Mouse (Mus musculus): ENCODE results near the gene Eapp. TPM values are rescaled to one million over a fixed set of nuclear protein-coding genes. Genes with fewer than 3 reads are reported as not detected.
A peak's percentile ranks its signal among the peaks of the same experiment; 100 is the strongest.

Eapp gene
- total RNA-seq, 1 experiment from 2014 or later: 71.5 TPM

DNA sequence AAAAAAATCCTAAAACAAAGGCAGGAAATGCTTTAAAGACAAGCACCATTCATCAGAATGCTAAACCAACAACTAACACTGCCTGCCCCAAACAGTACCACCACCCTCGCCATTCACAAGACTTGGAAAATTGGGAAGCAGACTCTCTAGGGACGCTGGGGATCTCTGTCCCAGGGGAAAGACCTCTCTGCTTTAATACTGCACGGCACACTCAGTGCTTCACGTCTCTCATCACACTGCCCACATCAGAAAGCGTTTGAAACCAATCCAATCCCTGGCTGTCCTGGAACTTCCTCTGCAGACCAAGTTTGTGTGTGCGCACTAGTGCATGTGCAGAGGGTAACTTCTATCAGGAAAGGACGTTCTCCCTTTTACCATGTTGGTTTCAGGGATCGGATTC, 43.9 kb downstream of the Eapp start:
- no peak for ATAC-seq (replicated peaks; ENCODE audit: insufficient number of reproducible peaks, low FRiP score, low TSS enrichment, poor library complexity, severe bottlenecking)

GRCm38 (mm10) chr12:54651158-54651557, 44.5 kb downstream of the Eapp start:
- no peak for ATAC-seq (replicated peaks; ENCODE audit: insufficient number of reproducible peaks, low FRiP score, low TSS enrichment, poor library complexity, severe bottlenecking)

DNA sequence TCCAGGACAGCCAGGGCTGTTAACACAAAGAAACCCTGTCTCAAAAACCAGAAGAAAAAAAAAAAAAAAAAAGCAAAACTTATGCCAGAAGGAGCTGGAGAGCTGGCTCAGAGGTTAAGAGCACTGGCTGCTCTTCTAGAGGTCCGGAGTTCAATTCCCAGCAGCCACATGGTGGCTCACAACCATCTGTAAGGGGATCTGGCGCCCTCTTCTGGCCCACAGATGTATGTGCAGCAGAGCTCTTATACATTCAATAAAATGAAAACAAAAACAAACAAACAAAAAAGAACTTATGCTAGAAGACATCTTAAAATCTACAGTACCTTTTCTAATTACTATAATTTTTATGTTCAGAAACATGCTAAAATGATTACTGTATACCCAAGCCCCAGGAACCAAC, 50.8 kb downstream of the Eapp start:
- ATAC-seq (replicated peaks; ENCODE audit: insufficient number of reproducible peaks, low FRiP score, low TSS enrichment, poor library complexity, severe bottlenecking): no peak

DNA sequence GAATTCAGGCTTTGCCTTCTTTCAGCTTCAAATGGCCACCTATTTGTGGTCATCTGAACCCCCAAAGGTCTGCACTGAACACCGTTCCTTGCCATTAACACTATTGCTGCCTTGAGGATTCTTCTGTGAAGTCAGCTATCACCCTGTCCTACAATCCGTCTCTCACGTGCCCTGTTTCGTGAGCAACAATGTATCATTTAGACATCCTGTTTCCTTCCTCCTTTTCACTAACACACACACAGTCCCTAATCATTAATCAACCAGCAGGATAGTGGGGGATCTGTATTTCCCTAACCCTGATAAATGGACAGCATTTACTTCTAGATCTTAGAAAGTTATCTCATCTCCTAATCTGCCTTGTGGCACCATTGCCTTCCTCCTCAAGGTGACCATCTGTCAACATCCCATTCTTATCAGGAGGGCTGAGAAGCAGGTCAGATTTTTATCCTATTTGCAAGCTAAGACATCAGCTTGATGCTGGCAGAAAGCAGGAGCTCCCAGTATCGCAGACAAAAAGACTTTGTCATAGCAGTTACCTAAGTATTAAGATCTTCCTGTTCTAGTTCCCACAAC, 52.3 kb downstream of the Eapp start:
- no peak for ATAC-seq (replicated peaks; ENCODE audit: insufficient number of reproducible peaks, low FRiP score, low TSS enrichment, poor library complexity, severe bottlenecking)

DNA sequence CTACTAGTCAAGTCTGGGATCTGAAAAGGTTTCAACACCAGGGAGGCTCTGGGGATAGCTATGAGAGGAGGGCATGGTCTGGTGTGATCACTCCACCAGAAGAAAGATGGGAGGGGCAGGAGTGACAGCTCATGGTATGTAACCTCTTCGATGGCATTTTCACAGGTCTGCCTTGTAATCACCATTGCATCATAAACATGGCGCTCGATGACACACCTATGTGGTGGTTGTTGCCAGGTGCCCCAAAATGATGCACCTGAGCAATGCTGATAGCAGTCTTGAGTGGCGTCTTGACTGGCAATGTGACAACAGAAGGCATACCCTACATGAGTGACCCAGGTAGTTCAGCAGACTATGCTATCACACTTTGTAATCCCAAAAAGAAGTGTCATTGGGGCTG, 54.3 kb downstream of the Eapp start:
- peak; percentile 53; the same call in 1 of the 2 replicates for ATAC-seq (replicated peaks; ENCODE audit: insufficient number of reproducible peaks, low FRiP score, low TSS enrichment, poor library complexity, severe bottlenecking)

- no peak for ATAC-seq (replicated peaks; ENCODE audit: insufficient number of reproducible peaks, low FRiP score, low TSS enrichment, poor library complexity, severe bottlenecking)
Measured at GRCm38 (mm10) chr12:54640259-54640658, 55.4 kb downstream of the Eapp start.

GRCm38 (mm10) chr12:54637033-54637432, 58.7 kb downstream of the Eapp start:
- ATAC-seq (replicated peaks; ENCODE audit: insufficient number of reproducible peaks, low FRiP score, low TSS enrichment, poor library complexity, severe bottlenecking): peak; percentile 35; the same call in 1 of the 2 replicates

DNA sequence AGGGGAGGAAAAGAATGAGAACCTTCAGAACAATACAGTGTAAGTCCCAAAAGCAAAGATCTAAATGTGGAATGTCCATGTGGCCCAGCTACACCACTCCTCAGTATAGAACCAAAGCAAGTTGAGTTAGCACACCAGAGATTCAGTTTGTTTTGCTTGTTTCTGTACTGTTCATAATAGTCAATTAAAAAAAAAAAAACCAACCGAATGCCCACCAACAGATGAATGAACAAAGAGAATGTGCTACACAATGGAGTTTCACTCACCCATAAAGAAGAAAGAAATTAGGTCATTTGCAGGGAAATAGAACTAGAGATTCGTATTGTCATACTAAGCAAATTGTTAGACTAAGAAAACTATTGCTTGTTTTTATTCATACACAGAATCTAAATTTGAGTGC, 63.6 kb downstream of the Eapp start:
- no peak for ATAC-seq (replicated peaks; ENCODE audit: insufficient number of reproducible peaks, low FRiP score, low TSS enrichment, poor library complexity, severe bottlenecking)

GRCm38 (mm10) chr12:54621942-54622341, 73.8 kb downstream of the Eapp start:
- ATAC-seq (replicated peaks; ENCODE audit: insufficient number of reproducible peaks, low FRiP score, low TSS enrichment, poor library complexity, severe bottlenecking): no peak

Other genes with a start within 250 kb of the Eapp start
- 74.5 to 129 TPM (median 113 TPM) in 3 replicates for gene Sptssa, start 39.3 kb downstream of the Eapp start, total RNA-seq (2017)
- gene Snx6, start 99.8 kb upstream of the Eapp start, total RNA-seq (2017): 76.5 to 87.3 TPM (median 85.8 TPM) in 3 replicates
- gene Cfl2, start 167.0 kb upstream of the Eapp start, total RNA-seq (2017): 33.1 to 51.3 TPM (median 43.5 TPM) in 3 replicates